Comparison of ENCODE assay signal across 26 mouse cellular contexts in genomic region chr2:153187848-153188247, GRCm38 (mm10).
"Had no signal": no experiment of that assay in that cellular context is flagged by ENCODE, and none has a peak within 500 bp of the region (broad histone marks: within the 10 kb centered on the region; RNA-seq: fewer than 3 reads in every experiment).

No protein-coding gene starts in this region.

- H3K4me1 ChIP-seq: limb, embryonic 10.5 days; limb, embryonic 12.5 days; limb, embryonic 13.5 days; limb, embryonic 15.5 days; lung, embryonic 15.5 days; midbrain, embryonic 10.5 days; midbrain, embryonic 12.5 days; midbrain, embryonic 13.5 days; midbrain, embryonic 15.5 days had no signal

- H3K27me3 ChIP-seq: limb, embryonic 12.5 days; limb, embryonic 13.5 days; limb, embryonic 15.5 days; liver, embryonic 12.5 days; liver, embryonic 13.5 days; liver, embryonic 15.5 days; lung, embryonic 15.5 days; megakaryocyte, embryonic 14.5 days; midbrain, embryonic 12.5 days; midbrain, embryonic 13.5 days; midbrain, embryonic 15.5 days had no signal

- H3K4me3 ChIP-seq: limb, embryonic 10.5 days; limb, embryonic 12.5 days; limb, embryonic 13.5 days; limb, embryonic 15.5 days; liver, embryonic 12.5 days; liver, embryonic 13.5 days; liver, embryonic 15.5 days; lung, embryonic 15.5 days; megakaryocyte, embryonic 14.5 days; midbrain, embryonic 10.5 days; midbrain, embryonic 12.5 days; midbrain, embryonic 13.5 days; midbrain, embryonic 15.5 days; myocyte had no signal

- H3K27ac ChIP-seq: limb, embryonic 10.5 days; limb, embryonic 12.5 days; limb, embryonic 13.5 days; limb, embryonic 15.5 days; liver, embryonic 12.5 days; liver, embryonic 13.5 days; liver, embryonic 14.5 days; liver, embryonic 15.5 days; lung, embryonic 15.5 days; macrophage; midbrain, embryonic 10.5 days; midbrain, embryonic 12.5 days; midbrain, embryonic 13.5 days; midbrain, embryonic 15.5 days had no signal

- H3K9ac ChIP-seq: limb, embryonic 12.5 days; limb, embryonic 13.5 days; limb, embryonic 15.5 days; liver, embryonic 12.5 days; liver, embryonic 13.5 days; liver, embryonic 14.5 days; liver, embryonic 15.5 days; liver, postnatal 0 days; lung, embryonic 14.5 days; lung, embryonic 15.5 days; midbrain, embryonic 12.5 days; midbrain, embryonic 13.5 days; midbrain, embryonic 15.5 days had no signal

- H3K9me3 ChIP-seq: limb, embryonic 10.5 days; limb, embryonic 12.5 days; limb, embryonic 13.5 days; limb, embryonic 15.5 days; liver, embryonic 12.5 days; liver, embryonic 13.5 days; liver, embryonic 15.5 days; lung, embryonic 15.5 days; megakaryocyte, embryonic 14.5 days; midbrain, embryonic 10.5 days; midbrain, embryonic 12.5 days; midbrain, embryonic 13.5 days; midbrain, embryonic 15.5 days had no signal

- DNase-seq: left cerebral cortex, postnatal 4 days; liver; liver, embryonic 13.5 days; liver, postnatal 0 days; lung, adult 18-20 months; lung, adult 2 months; lung, embryonic 14.5 days; lung, postnatal 10 days; lung, postnatal 14 days; lung, postnatal 36 days; midbrain, embryonic 14.5 days had no signal
